Mouse (Mus musculus) Patski (cell line): ENCODE measurements around the gene Micu2. TPM values are rescaled to one million over a fixed set of nuclear protein-coding genes. Genes with fewer than 3 reads are reported as not detected.
"Not testable (repeated sequence)": the region's sequence is repeated elsewhere in the genome, so short reads cannot be mapped to it uniquely, and the experiment has no call there.

ENCODE experiments used
- ATAC-seq: fragments of 100-300 bp; one replicate; pipeline ENCODE4 v1.8.0; 2021
- CTCF ChIA-PET: fragments of 350-600 bp; sonication (Branson Sonifier 250); formaldehyde crosslinking; loops from one replicate; lab custom pipeline; 2022; ENCODE audit warnings: inconsistent platforms; lab: Charles Lee
- POLR2A ChIA-PET: fragments of 350-600 bp; sonication (Branson Sonifier 250); formaldehyde crosslinking; loops from one replicate; lab custom pipeline; 2022; ENCODE audit warnings: antibody characterized with exemption, inconsistent platforms; lab: Charles Lee
- DNase-seq: peaks from one replicate; pipeline ENCODE4 v3.0.0-alpha.2; 2011; ENCODE audit warnings: low read depth, low spot score
- H3K27me3 ChIP-seq: fragments of 371-371 bp; one replicate; pipeline ENCODE4 v1.5.1; 2021
- CTCF ChIP-seq: fragments of 100-300 bp; IDR thresholded peaks from one replicate; pipeline ENCODE4 v1.5.1; 2021
- in situ Hi-C: fragments of 300-500 bp; cut with MboI; formaldehyde crosslinking; loops from 3 replicates; pipeline ENCODE4 v1.11.1; 2018; ENCODE audit warnings: low pct_unique_long_range_greater_than_20kb, mixed read lengths
- polyA plus RNA-seq: library from polyadenylated mRNA; unstranded; gene quantifications from one replicate; pipeline ENCODE4 v1.2.3, GENCODE M21; 2021

The Micu2 gene
- polyA plus RNA-seq, 1 experiment from 2014 or later, result 88.2 TPM

- CTCF ChIA-PET, result no interaction called here
- TF ChIP-seq CTCF, result no peak
- H3K27me3 ChIP-seq, result no peaks in the 10 kb centered on the region
- DNase-seq, result no peak
- no peak for ATAC-seq
- in situ Hi-C loops, result no loop called here
- POLR2A ChIA-PET, result no interaction called here
Measured at GRCm38 (mm10) chr14:57920568-57921310, 78.3 kb downstream of the Micu2 start.

GRCm38 (mm10) chr14:57919148-57919875, 79.8 kb downstream of the Micu2 start:
- POLR2A ChIA-PET, result no interaction called here
- no peaks in the 10 kb centered on the region for H3K27me3 ChIP-seq
- TF ChIP-seq CTCF, result no peak
- in situ Hi-C loops, result no loop called here
- no peak for DNase-seq
- ATAC-seq, result no peak
- CTCF ChIA-PET, result no interaction called here

GRCm38 (mm10) chr14:57915341-57915740, 83.7 kb downstream of the Micu2 start:
- in situ Hi-C loops, result no loop called here
- DNase-seq (no peak), ATAC-seq (no peak)
- POLR2A ChIA-PET, result no interaction called here
- CTCF ChIA-PET, result interaction anchor here (1.9 kb wide), 1 partner anchor 26 kb away, joined by 5 read pairs; the partner anchor contains the start of gene Zdhhc20
- no peak for TF ChIP-seq CTCF
- no peaks in the 10 kb centered on the region for H3K27me3 ChIP-seq

- POLR2A ChIA-PET, H3K27me3 ChIP-seq, ATAC-seq, DNase-seq, CTCF ChIA-PET: not testable (repeated sequence)
- in situ Hi-C loops, result loop anchor here (5.0 kb wide), 2 partner anchors 105 to 230 kb away; no protein-coding TSS in a partner anchor
Measured at GRCm38 (mm10) chr14:57912211-57913007, 86.7 kb downstream of the Micu2 start.

- H3K27me3 ChIP-seq, ATAC-seq, DNase-seq, POLR2A ChIA-PET, CTCF ChIA-PET: not testable (repeated sequence)
- in situ Hi-C loops, result loop anchor here (5.0 kb wide), 2 partner anchors 104 to 229 kb away; no protein-coding TSS in a partner anchor
Measured at GRCm38 (mm10) chr14:57911787-57912186, 87.3 kb downstream of the Micu2 start.

- CTCF ChIA-PET, result no interaction called here
- ATAC-seq (no peak), DNase-seq (no peak)
- in situ Hi-C loops, result loop anchor here (5.0 kb wide), 2 partner anchors 104 to 229 kb away; no protein-coding TSS in a partner anchor
- no peak for TF ChIP-seq CTCF
- POLR2A ChIA-PET, result no interaction called here
- no peaks in the 10 kb centered on the region for H3K27me3 ChIP-seq
Measured at GRCm38 (mm10) chr14:57911316-57911715, 87.7 kb downstream of the Micu2 start.

- peak; percentile 86 for TF ChIP-seq CTCF
- ChIA-PET CTCF (interaction anchor here (1.1 to 1.3 kb wide), 2 partner anchors 226 to 227 kb away, joined by 3 read pairs; no protein-coding TSS in a partner anchor), POLR2A (no interaction called here)
- in situ Hi-C loops, result loop anchor here (5.0 kb wide), 2 partner anchors 103 to 228 kb away; no protein-coding TSS in a partner anchor
- ATAC-seq, result peak; percentile 85
- peak; percentile 39 for DNase-seq
- H3K27me3 ChIP-seq, result no peaks in the 10 kb centered on the region
Measured at GRCm38 (mm10) chr14:57910501-57911068, 88.5 kb downstream of the Micu2 start.

- in situ Hi-C loops, result no loop called here
- no peak for DNase-seq
- CTCF ChIA-PET, result interaction anchor here (1.0 to 1.3 kb wide), 4 partner anchors 22 to 226 kb away, joined by 3 to 4 read pairs (median 3); no protein-coding TSS in a partner anchor
Measured at GRCm38 (mm10) chr14:57909297-57909696, 89.8 kb downstream of the Micu2 start.

GRCm38 (mm10) chr14:57908431-57908830, 90.6 kb downstream of the Micu2 start:
- POLR2A ChIA-PET, result no interaction called here
- in situ Hi-C loops, result no loop called here
- no peak for TF ChIP-seq CTCF
- no peak for ATAC-seq
- no peak for DNase-seq
- CTCF ChIA-PET, result interaction anchor here (1.3 kb wide), 1 partner anchor 26 kb away, joined by 4 read pairs; no protein-coding TSS in a partner anchor
- H3K27me3 ChIP-seq, result no peaks in the 10 kb centered on the region

More at GRCm38 (mm10) chr14:57909297-57909696, 89.8 kb downstream of the Micu2 start:
- no peak for TF ChIP-seq CTCF
- POLR2A ChIA-PET, result no interaction called here
- ATAC-seq, result no peak
- H3K27me3 ChIP-seq, result no peaks in the 10 kb centered on the region

GRCm38 (mm10) chr14:57901998-57902397, 97.1 kb downstream of the Micu2 start:
- POLR2A ChIA-PET, result no interaction called here
- in situ Hi-C loops, result loop anchor here (5.0 kb wide), 1 partner anchor 40 kb away; no protein-coding TSS in a partner anchor
- DNase-seq (no peak), ATAC-seq (no peak)
- CTCF ChIA-PET, result no interaction called here
- no peak for TF ChIP-seq CTCF
- no peaks in the 10 kb centered on the region for H3K27me3 ChIP-seq
